Mouse (Mus musculus): Measurements from ENCODE around the gene Anxa2.
A peak's percentile ranks its signal among the peaks of the same experiment; 100 is the strongest.

The Anxa2 gene

GRCm38 (mm10) chr9:69514206-69514605, 60.8 kb downstream of the Anxa2 start:
- DNase-seq: peak; percentile 78 to 80

- DNase-seq: peak; percentile 70 to 76
These were observed 62.0 kb downstream of the Anxa2 start for GRCm38 (mm10) chr9:69515416-69515815.

GRCm38 (mm10) chr9:69517387-69518035, 64.1 kb downstream of the Anxa2 start:
- DNase-seq: peak; percentile 82 to 84
